Mouse (Mus musculus) intestine, postnatal 0 days (tissue): ENCODE data around the gene Asic2. TPM values are rescaled to one million over a fixed set of nuclear protein-coding genes. Genes with fewer than 3 reads are reported as not detected.

Experiments used
- ATAC-seq: fragments of 200-750 bp; cut with Nextera tagmentation; 2 replicates; pipeline ENCODE4 v1.8.0; 2017; ENCODE audit warnings: mild to moderate bottlenecking, moderate TSS enrichment, moderate library complexity
- H3K27ac ChIP-seq: fragments of 300-500 bp; sonication (generic); 2 replicates; pipeline ENCODE4 v1.5.1; 2014; ENCODE audit warnings: mild to moderate bottlenecking, low read depth, low read length, moderate library complexity
- H3K27me3 ChIP-seq: fragments of 300-500 bp; sonication (generic); replicated peaks from 2 replicates; pipeline ENCODE4 v1.6.1; 2014; ENCODE audit warnings: low read length, mixed read lengths; ENCODE audit not compliant: control insufficient read depth, insufficient read depth
- H3K36me3 ChIP-seq: fragments of 300-500 bp; sonication (generic); 2 replicates; pipeline ENCODE4 v1.6.1; 2014; ENCODE audit warnings: mild to moderate bottlenecking, moderate library complexity; ENCODE audit not compliant: control insufficient read depth, insufficient read depth
- H3K4me1 ChIP-seq: fragments of 300-500 bp; sonication (generic); replicated peaks from 2 replicates; pipeline ENCODE4 v1.6.1; 2014; ENCODE audit warnings: antibody characterized with exemption, low read length, mixed read lengths; ENCODE audit not compliant: control insufficient read depth, insufficient read depth
- H3K4me2 ChIP-seq: fragments of 300-500 bp; sonication (generic); replicated peaks from 2 replicates; pipeline ENCODE4 v1.6.1; 2014; ENCODE audit warnings: low read depth, mild to moderate bottlenecking, moderate library complexity
- H3K4me3 ChIP-seq: fragments of 300-500 bp; sonication (generic); 2 replicates; pipeline ENCODE4 v1.5.1; 2014; ENCODE audit warnings: low read depth, low read length
- H3K9ac ChIP-seq: fragments of 300-500 bp; sonication (generic); 2 replicates; pipeline ENCODE4 v1.6.1; 2014; ENCODE audit warnings: mild to moderate bottlenecking, low read depth, low read length
- H3K9me3 ChIP-seq: fragments of 300-500 bp; sonication (generic); 2 replicates; pipeline ENCODE4 v1.6.1; 2016; ENCODE audit warnings: mixed run types; ENCODE audit not compliant: control insufficient read depth
- CTCF ChIP-seq: sonication (generic); IDR thresholded peaks from 2 replicates; pipeline ENCODE4 v1.5.1; 2016; ENCODE audit warnings: low read depth, mild to moderate bottlenecking, control low read depth, antibody characterized with exemption, moderate library complexity
- WGBS: fragments of 180-500 bp; shearing (Covaris S2); extraction: QIAGEN DNeasy Blood & Tissue Kit; methylation state at CpG from one replicate; pipeline ENCODE4 v1.1.7; 2014; 5-methylcytosine and 5-hydroxymethylcytosine counted together
- polyA plus RNA-seq: library from polyadenylated mRNA; unstranded; fragments of >200 nt; fragmentation: Nextera tagmentation; extraction: Ambion mirVana; gene quantifications from 2 replicates; pipeline ENCODE4 v1.2.1, GENCODE M21; 2015

Asic2 gene
- polyA plus RNA-seq, 1 experiment from 2014 or later = 0.55 TPM

- Histone ChIP-seq H3K4me3 (no peak overlapping the region), H3K4me2 (no peak overlapping the region), H3K9ac (no peak overlapping the region), H3K4me1 (no peaks in the 10 kb centered on the region), H3K27ac (no peak overlapping the region), H3K9me3 (no peaks in the 10 kb centered on the region), H3K27me3 (no peaks in the 10 kb centered on the region), H3K36me3 (no peaks in the 10 kb centered on the region)
- 77% methylated on average over 3 of the region's 3 CpGs for WGBS
- no peak for ATAC-seq
- TF ChIP-seq CTCF = no peak
Measured at GRCm38 (mm10) chr11:81330982-81331381, 637.3 kb downstream of the Asic2 start.

DNA sequence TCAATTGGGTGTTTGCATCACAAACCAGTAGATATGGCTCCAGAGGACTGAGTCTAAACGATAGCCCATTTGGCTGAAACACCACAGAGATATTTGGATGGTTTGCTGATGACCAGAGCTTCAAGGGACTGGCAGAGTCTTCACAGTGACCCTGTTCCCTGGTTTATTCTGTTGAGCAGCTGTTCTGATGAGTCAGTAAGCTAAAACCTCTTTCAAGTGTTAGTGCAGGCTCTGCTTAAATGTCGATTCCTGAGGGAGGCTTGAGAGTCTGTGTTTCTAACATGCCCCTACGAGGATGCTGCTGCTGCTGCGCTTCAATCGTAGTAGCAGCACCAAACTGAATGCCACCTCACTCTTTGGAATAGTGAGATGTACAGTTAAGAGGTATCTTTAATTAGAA, 640.2 kb downstream of the Asic2 start:
- WGBS = 83% methylated on average over 5 of the region's 5 CpGs

DNA sequence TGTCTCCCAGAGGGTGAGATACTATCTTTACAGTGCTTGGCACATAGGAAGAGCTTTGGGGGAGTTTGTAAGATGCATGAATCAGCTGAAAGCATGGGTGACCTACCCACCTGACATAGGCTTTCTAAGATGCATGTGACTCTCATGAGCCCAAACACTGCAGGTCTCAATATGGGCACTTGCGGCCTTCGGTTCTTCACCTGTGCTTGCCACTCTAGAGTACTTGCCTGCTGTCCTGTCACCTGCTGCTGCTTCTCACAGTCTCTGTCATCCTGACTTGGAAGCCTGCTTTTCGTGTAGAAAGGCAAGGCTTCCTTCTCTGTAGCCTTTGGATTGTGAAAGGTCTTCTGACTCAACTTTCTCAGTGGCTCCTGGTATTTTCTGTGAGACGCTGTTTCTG, 645.1 kb downstream of the Asic2 start:
- ATAC-seq = no peak
- TF ChIP-seq CTCF = no peak
- Histone ChIP-seq H3K27me3 (no peaks in the 10 kb centered on the region), H3K4me1 (no peaks in the 10 kb centered on the region), H3K4me2 (no peak overlapping the region), H3K27ac (no peak overlapping the region), H3K4me3 (no peak overlapping the region), H3K9me3 (no peaks in the 10 kb centered on the region), H3K36me3 (no peaks in the 10 kb centered on the region), H3K9ac (no peak overlapping the region)
- 84% methylated on average over 4 of the region's 4 CpGs for WGBS

More for the DNA sequence above, 640.2 kb downstream of the Asic2 start:
- H3K9me3 ChIP-seq = no peaks in the 10 kb centered on the region
- no peak overlapping the region for H3K4me3 ChIP-seq
- H3K4me2 ChIP-seq = no peak overlapping the region
- H3K27me3 ChIP-seq = no peaks in the 10 kb centered on the region
- no peak overlapping the region for H3K9ac ChIP-seq
- H3K27ac ChIP-seq = no peak overlapping the region
- no peak for TF ChIP-seq CTCF
- no peaks in the 10 kb centered on the region for H3K36me3 ChIP-seq
- no peaks in the 10 kb centered on the region for H3K4me1 ChIP-seq
- no peak for ATAC-seq

DNA sequence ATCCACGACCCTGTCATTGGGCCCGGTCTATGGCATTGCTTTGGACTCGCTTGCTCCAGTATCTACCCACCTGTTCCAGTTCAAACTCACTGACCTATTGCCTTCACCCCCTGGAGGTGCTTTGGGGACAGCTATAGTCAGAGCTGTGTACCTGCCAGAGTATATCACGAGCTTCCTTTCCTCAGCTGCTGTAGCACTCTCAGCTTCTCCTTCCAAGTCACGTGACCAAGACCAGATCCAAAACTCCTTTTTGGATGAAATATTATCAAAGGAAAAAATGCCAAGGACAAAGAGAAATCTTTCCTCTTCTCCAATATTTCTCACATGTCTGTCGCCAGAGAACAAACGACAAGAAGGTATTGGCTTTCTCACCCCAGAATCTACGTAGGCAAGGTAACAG, 645.8 kb downstream of the Asic2 start:
- H3K27me3 ChIP-seq = no peaks in the 10 kb centered on the region
- no peak overlapping the region for H3K9ac ChIP-seq
- no peaks in the 10 kb centered on the region for H3K36me3 ChIP-seq
- H3K4me1 ChIP-seq = no peaks in the 10 kb centered on the region
- no peak for ATAC-seq
- no peaks in the 10 kb centered on the region for H3K9me3 ChIP-seq
- no peak for TF ChIP-seq CTCF
- no peak overlapping the region for H3K27ac ChIP-seq
- no peak overlapping the region for H3K4me2 ChIP-seq
- WGBS = 89% methylated on average over 8 of the region's 8 CpGs
- H3K4me3 ChIP-seq = no peak overlapping the region

GRCm38 (mm10) chr11:81290041-81290440, 678.2 kb downstream of the Asic2 start:
- 37% methylated on average over 3 of the region's 3 CpGs for WGBS
- no peak for TF ChIP-seq CTCF
- no peak overlapping the region for H3K9ac ChIP-seq
- no peaks in the 10 kb centered on the region for H3K27me3 ChIP-seq
- no peak overlapping the region for H3K4me3 ChIP-seq
- no peak overlapping the region for H3K27ac ChIP-seq
- H3K4me1 ChIP-seq = no peaks in the 10 kb centered on the region
- ATAC-seq = no peak
- no peaks in the 10 kb centered on the region for H3K36me3 ChIP-seq
- H3K9me3 ChIP-seq = no peaks in the 10 kb centered on the region
- H3K4me2 ChIP-seq = no peak overlapping the region

DNA sequence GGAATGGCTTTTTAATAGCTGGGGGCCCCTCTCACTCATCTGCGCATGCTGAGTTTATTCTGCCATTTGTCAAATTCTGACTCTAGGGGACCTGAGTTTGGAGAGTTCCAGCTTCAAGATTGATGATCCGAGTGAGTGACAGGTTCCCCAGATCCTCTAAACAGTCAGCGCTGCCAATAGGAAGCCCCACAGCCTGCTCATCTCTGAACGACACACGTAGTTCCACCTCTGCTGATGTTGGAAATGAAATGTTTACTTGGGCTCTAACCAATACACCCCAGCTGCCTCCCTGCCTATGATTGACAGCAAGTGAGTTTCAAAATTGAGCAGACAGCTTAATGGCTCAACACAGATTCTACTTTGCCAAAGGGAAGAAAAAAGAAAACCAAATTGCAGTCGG, 685.1 kb downstream of the Asic2 start:
- ATAC-seq = no peak

DNA sequence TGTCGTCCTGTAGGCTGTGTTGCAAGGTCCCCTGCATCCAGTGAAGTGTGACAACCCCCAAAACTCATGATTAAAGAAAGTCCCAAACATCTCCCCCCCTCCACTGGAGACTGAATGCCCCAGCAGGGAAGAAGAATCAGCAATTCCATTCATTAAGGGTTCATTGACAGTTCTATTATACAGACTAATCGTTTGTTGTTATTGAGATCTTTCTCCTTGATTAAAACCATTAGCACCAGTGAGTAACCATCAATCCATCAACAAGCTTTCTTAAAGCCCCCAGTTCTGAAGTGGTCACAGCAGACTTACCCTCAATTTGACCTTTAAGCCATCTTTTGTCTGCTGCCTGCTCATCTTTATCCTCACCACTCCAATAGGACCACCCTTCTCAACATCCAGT, 688.2 kb downstream of the Asic2 start:
- no peak for TF ChIP-seq CTCF
- WGBS = 37% methylated on average over 2 of the region's 2 CpGs
- Histone ChIP-seq H3K9ac (no peak overlapping the region), H3K27ac (no peak overlapping the region), H3K9me3 (no peaks in the 10 kb centered on the region), H3K4me2 (no peak overlapping the region), H3K36me3 (no peaks in the 10 kb centered on the region), H3K4me3 (no peak overlapping the region), H3K27me3 (no peaks in the 10 kb centered on the region), H3K4me1 (no peaks in the 10 kb centered on the region)
- no peak for ATAC-seq

More for the DNA sequence above, 685.1 kb downstream of the Asic2 start:
- Histone ChIP-seq H3K4me1 (no peaks in the 10 kb centered on the region), H3K9me3 (no peaks in the 10 kb centered on the region), H3K4me2 (no peak overlapping the region), H3K9ac (no peak overlapping the region), H3K4me3 (no peak overlapping the region), H3K27me3 (no peaks in the 10 kb centered on the region), H3K27ac (no peak overlapping the region), H3K36me3 (no peaks in the 10 kb centered on the region)
- no peak for TF ChIP-seq CTCF
- WGBS = 32% methylated on average over 6 of the region's 6 CpGs
